Mouse (Mus musculus): ENCODE data around the gene Mptx1. TPM values are rescaled to one million over a fixed set of nuclear protein-coding genes. Genes with fewer than 3 reads are reported as not detected.
"Not testable (repeated sequence)": the region's sequence is repeated elsewhere in the genome, so short reads cannot be mapped to it uniquely, and the experiment has no call there.

Gene Mptx1
- not detected in 2 replicates for polyA plus RNA-seq (2012; rRNA removed)

DNA sequence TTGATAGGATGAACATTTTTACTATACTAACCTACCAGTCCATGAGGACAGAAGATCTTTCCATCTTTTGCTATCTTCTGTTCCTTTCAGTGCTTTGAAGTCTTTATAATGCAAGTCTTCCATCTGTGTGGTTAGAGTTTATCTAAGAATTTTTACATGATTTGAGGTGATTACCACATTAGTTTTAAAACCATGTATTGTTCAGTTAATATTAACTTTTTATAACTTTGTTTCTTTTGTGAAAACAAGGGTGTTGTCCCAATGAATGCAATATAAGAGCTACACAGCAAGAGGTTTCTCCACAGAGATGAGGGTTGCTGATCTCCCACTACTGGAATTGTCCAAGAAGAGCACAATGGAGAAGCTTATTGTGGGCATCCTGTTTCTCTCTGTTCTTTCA, at the start of gene Mptx1:
Mptx1 (plus strand) TSS at position 301 of the 400 bp plus-strand sequence.
- TF ChIP-seq POLR2A (IDR thresholded peaks at IDR 0.05; ENCODE audit: borderline replicate concordance, insufficient read depth, low read length): no peak
- TF ChIP-seq CTCF (IDR thresholded peaks at IDR 0.05; ENCODE audit: borderline replicate concordance, insufficient read depth, low read depth, low read length): no peak
- DNase-seq: no peak
- H3K27ac ChIP-seq (ENCODE audit: insufficient read depth, low read length): no peak within 1 kb of the TSS
- no peaks in the 10 kb centered on the region for H3K4me1 ChIP-seq (ENCODE audit: control insufficient read depth, insufficient read depth, low read length)
- no peak within 1 kb of the TSS for H3K4me3 ChIP-seq (replicated peaks; ENCODE audit: insufficient read depth, low read depth, low read length)
- H3K27me3 ChIP-seq (ENCODE audit: control insufficient read depth, insufficient read depth, low read length): no peaks in the 10 kb centered on the region

DNA sequence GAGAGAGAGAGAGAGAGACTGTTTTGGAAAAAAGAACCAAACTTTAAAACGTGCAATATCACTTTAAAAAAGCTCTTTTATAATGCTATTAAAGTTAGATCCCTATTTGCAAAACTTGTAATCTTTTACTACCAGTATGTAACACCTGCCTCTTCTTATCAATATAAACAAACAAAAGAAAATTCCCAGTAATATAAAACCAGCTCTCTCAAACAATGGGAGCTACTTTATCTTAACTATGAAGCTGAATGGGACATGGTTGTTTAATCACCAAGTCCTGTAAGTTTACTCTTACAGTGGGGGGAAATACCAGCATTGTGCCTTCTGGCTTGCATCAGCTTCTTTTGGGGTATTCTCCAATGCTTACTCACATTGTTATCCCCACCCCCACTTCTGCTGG, 27.2 kb upstream of the Mptx1 start:
- 70% methylated on average over 1 of the region's 1 CpGs for WGBS
- Histone ChIP-seq H3K4me1 (ENCODE audit: control insufficient read depth, insufficient read depth, low read length) (no peaks in the 10 kb centered on the region), H3K27me3 (ENCODE audit: control insufficient read depth, insufficient read depth, low read length) (no peaks in the 10 kb centered on the region), H3K27ac (ENCODE audit: insufficient read depth, low read length) (no peak overlapping the region), H3K4me3 (replicated peaks; ENCODE audit: insufficient read depth, low read depth, low read length) (no peak overlapping the region)
- DNase-seq: no peak
- TF ChIP-seq POLR2A (IDR thresholded peaks at IDR 0.05; ENCODE audit: borderline replicate concordance, insufficient read depth, low read length) (no peak), CTCF (IDR thresholded peaks at IDR 0.05; ENCODE audit: borderline replicate concordance, insufficient read depth, low read depth, low read length) (no peak)

DNA sequence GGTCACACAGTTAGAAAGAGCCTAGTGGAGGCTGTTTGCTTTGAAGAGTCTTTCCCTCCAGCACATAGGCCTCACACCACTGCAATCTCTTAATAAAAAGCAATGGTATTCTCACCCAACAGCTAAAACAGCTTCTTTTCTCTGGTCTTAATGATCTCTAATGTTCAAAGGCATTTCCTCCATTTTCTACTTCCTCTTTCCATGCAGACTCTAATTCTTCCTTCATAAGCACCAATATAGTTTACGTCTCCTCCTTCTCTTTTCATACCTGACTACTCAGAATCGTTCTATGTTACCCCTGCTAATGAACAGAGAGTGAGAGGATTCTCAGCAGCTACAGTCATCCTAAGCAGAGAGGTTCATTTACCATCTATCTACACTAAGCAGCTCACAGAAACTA, 13.0 kb upstream of the Mptx1 start:
- Histone ChIP-seq H3K4me1 (ENCODE audit: control insufficient read depth, insufficient read depth, low read length) (peaks cover 4% of the 10 kb centered on the region; the same call in 1 of the 2 replicates), H3K27me3 (ENCODE audit: control insufficient read depth, insufficient read depth, low read length) (no peaks in the 10 kb centered on the region), H3K4me3 (replicated peaks; ENCODE audit: insufficient read depth, low read depth, low read length) (no peak overlapping the region), H3K27ac (ENCODE audit: insufficient read depth, low read length) (no peak overlapping the region)
- DNase-seq: no peak
- 83% methylated on average over 2 of the region's 2 CpGs for WGBS
- no peak for TF ChIP-seq CTCF (IDR thresholded peaks at IDR 0.05; ENCODE audit: borderline replicate concordance, insufficient read depth, low read depth, low read length)
- TF ChIP-seq POLR2A (IDR thresholded peaks at IDR 0.05; ENCODE audit: borderline replicate concordance, insufficient read depth, low read length): no peak

DNA sequence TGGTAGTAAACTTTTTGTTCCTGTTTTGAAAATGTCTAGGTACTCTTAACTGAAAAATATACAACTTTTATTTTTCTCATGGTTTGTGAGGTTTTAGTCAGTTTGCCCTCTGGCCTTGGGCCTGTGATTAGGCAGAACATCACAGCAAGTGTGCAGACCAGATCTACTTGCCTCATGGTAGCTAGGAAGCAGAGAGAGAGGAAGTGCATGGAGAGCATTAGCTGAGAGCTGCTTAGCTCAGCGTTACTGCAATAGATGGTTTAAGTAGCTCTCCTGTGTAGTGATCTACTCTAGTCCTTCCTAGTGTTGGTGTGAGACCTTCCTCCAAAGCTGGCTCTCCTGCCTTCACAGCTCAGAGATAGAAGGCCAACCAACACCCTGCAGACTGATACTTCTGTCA, 23.3 kb downstream of the Mptx1 start:
- not testable (repeated sequence) for H3K27ac ChIP-seq (ENCODE audit: insufficient read depth, low read length); H3K4me3 ChIP-seq (replicated peaks; ENCODE audit: insufficient read depth, low read depth, low read length); H3K27me3 ChIP-seq (ENCODE audit: control insufficient read depth, insufficient read depth, low read length); H3K4me1 ChIP-seq (ENCODE audit: control insufficient read depth, insufficient read depth, low read length); DNase-seq
- 72% methylated on average over 1 of the region's 1 CpGs for WGBS

DNA sequence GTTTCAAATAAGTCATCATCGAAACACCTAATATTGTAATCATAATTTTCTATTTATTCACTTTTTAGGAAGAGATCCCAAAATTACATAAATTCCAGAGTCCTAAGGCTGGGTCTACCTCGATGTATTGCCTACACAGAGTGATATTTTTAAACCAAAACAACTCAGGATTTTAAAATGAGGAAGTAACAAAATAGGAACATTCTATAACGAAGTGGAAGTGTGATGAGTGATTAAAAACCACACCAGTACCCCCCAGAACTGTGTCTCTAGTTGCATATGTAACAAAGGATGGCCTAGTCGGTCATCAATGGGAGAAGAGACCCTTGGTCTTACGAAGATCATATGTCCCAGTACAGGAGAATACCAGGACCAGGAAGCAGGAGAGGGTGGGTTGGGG, 24.3 kb downstream of the Mptx1 start:
- Histone ChIP-seq H3K27me3 (ENCODE audit: control insufficient read depth, insufficient read depth, low read length) (no peaks in the 10 kb centered on the region), H3K4me3 (replicated peaks; ENCODE audit: insufficient read depth, low read depth, low read length) (no peak overlapping the region), H3K4me1 (ENCODE audit: control insufficient read depth, insufficient read depth, low read length) (no peaks in the 10 kb centered on the region), H3K27ac (ENCODE audit: insufficient read depth, low read length) (no peak overlapping the region)
- DNase-seq: no peak
- TF ChIP-seq CTCF (IDR thresholded peaks at IDR 0.05; ENCODE audit: borderline replicate concordance, insufficient read depth, low read depth, low read length) (no peak), POLR2A (IDR thresholded peaks at IDR 0.05; ENCODE audit: borderline replicate concordance, insufficient read depth, low read length) (no peak)
- 75% methylated on average over 5 of the region's 5 CpGs for WGBS

DNA sequence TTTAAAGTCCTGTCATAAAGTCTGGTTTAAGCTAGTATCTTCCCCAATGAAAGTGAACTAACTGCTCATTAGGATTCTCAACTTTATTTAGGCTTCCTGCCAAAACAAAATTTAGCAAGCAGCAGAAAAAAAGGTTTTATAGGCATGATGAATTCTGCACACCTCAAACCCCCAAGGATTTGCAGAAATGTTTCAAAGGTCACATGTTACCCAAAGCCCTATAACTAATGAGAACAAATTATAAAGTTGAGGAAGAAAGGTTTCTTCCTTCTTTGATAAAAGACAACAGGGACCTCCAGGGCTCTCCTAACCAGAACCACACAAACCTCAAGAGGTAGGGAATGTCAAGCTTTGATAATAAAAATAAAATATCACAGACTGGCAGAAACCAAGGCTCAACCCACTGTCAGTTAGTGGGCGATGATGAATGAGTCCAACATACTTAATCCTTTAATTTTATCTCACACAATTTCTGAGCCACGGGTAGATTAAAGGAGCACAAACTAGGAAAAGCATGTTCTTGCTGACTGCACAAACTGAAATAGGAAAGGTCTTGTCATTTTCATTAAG, 34.6 kb downstream of the Mptx1 start, which contains the start of gene Olfr417:
Olfr417 (plus strand) TSS at position 241 of the 570 bp plus-strand sequence.
- no peak for DNase-seq
- 71% methylated on average over 2 of the region's 2 CpGs for WGBS
- Histone ChIP-seq H3K4me3 (replicated peaks; ENCODE audit: insufficient read depth, low read depth, low read length) (no peak within 1 kb of the TSS), H3K4me1 (ENCODE audit: control insufficient read depth, insufficient read depth, low read length) (no peaks in the 10 kb centered on the region), H3K27me3 (ENCODE audit: control insufficient read depth, insufficient read depth, low read length) (no peaks in the 10 kb centered on the region), H3K27ac (ENCODE audit: insufficient read depth, low read length) (no peak within 1 kb of the TSS)
- TF ChIP-seq POLR2A (IDR thresholded peaks at IDR 0.05; ENCODE audit: borderline replicate concordance, insufficient read depth, low read length) (no peak), CTCF (IDR thresholded peaks at IDR 0.05; ENCODE audit: borderline replicate concordance, insufficient read depth, low read depth, low read length) (no peak)

DNA sequence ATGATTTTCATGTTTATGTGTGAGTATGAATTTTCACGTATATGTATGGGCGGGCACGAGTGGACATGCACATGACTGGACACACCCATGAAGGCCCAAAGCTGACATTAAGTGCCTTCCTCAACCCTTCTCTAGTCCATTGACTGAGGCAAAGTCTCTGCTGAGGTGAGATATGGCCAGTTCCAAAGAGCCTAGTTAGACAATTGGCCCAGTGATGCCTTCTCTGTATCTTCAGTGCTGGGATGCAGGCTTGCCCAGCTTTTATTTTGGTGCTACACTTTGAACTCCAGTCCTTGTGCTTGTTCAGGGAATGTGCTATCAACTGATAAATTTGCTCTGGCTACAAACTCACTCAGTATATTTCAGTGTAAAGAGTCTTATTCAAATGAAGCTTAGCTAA, 43.5 kb downstream of the Mptx1 start:
- 97% methylated on average over 3 of the region's 3 CpGs for WGBS
- H3K27me3 ChIP-seq (ENCODE audit: control insufficient read depth, insufficient read depth, low read length): no peaks in the 10 kb centered on the region
- no peak overlapping the region for H3K27ac ChIP-seq (ENCODE audit: insufficient read depth, low read length)
- no peak overlapping the region for H3K4me3 ChIP-seq (replicated peaks; ENCODE audit: insufficient read depth, low read depth, low read length)
- H3K4me1 ChIP-seq (ENCODE audit: control insufficient read depth, insufficient read depth, low read length): no peaks in the 10 kb centered on the region
- no peak for DNase-seq
- TF ChIP-seq CTCF (IDR thresholded peaks at IDR 0.05; ENCODE audit: borderline replicate concordance, insufficient read depth, low read depth, low read length) (no peak), POLR2A (IDR thresholded peaks at IDR 0.05; ENCODE audit: borderline replicate concordance, insufficient read depth, low read length) (no peak)

Other genes with a start within 250 kb of the Mptx1 start
- gene Olfr429, start 246.2 kb upstream of the Mptx1 start, polyA plus RNA-seq (2012; rRNA removed): not detected in 2 replicates
- not detected in 2 replicates for gene Olfr427, start 233.6 kb upstream of the Mptx1 start, polyA plus RNA-seq (2012; rRNA removed)
- not detected in 2 replicates for gene Olfr231, start 209.4 kb upstream of the Mptx1 start, polyA plus RNA-seq (2012; rRNA removed)
- gene Olfr424, start 199.0 kb upstream of the Mptx1 start, polyA plus RNA-seq (2012; rRNA removed): not detected in 2 replicates
- gene Olfr420, start 174.9 kb upstream of the Mptx1 start, polyA plus RNA-seq (2012; rRNA removed): not detected in 2 replicates
- 0.02 and 0.03 TPM in 2 replicates for gene Spta1, start 157.7 kb upstream of the Mptx1 start, polyA plus RNA-seq (2012; rRNA removed)
- gene Olfr419, start 78.5 kb upstream of the Mptx1 start, polyA plus RNA-seq (2012; rRNA removed): not detected in 2 replicates
- gene Olfr417, start 34.6 kb downstream of the Mptx1 start, polyA plus RNA-seq (2012; rRNA removed): not detected in 2 replicates
- not detected in 2 replicates for gene Olfr248, start 60.5 kb downstream of the Mptx1 start, polyA plus RNA-seq (2012; rRNA removed)
- not detected in 2 replicates for gene Olfr414, start 93.5 kb downstream of the Mptx1 start, polyA plus RNA-seq (2012; rRNA removed)
- gene Olfr220, start 111.6 kb downstream of the Mptx1 start, polyA plus RNA-seq (2012; rRNA removed): not detected in 2 replicates
- 24.3 and 25.5 TPM in 2 replicates for gene Fmn2, start 171.3 kb downstream of the Mptx1 start, polyA plus RNA-seq (2012; rRNA removed)

Data from cerebellum, adult 2 months (tissue).